Mouse (Mus musculus): ENCODE measurements at regions not wholly inside any gene's neighbourhood (a gene's known extent, or its start where the extent isn't known, plus 50 kb on each side); places are given as distances from the start of the nearest gene placed in this dataset.

GRCm38 (mm10) chr8:35109506-35110217 lies 655.9 kb upstream of the Gm19410 start:
- TF ChIP-seq CTCF (IDR thresholded peaks at IDR 0.05; ENCODE audit: control insufficient read depth, insufficient read depth, low read length) (no peak), POLR2A (IDR thresholded peaks at IDR 0.05; ENCODE audit: borderline replicate concordance, control insufficient read depth, low read depth, low read length) (no peak)

Data from bone marrow, adult 2 months (tissue).